Mouse (Mus musculus): Measurements from ENCODE around the gene Tbc1d2.

- TF ChIP-seq CTCF (IDR thresholded peaks at IDR 0.05; ENCODE audit: low read depth) (no peak), EP300 (IDR thresholded peaks at IDR 0.05; ENCODE audit: low read depth) (no peak)
These were observed 15.1 kb downstream of the Tbc1d2 start for GRCm38 (mm10) chr4:46634881-46635280.
